Mouse (Mus musculus) liver, adult 2 months (tissue): ENCODE measurements around the gene Ccdc13.

Experiments
- CTCF ChIP-seq: fragments of 200-500 bp; IDR thresholded peaks from 2 replicates; pipeline ENCODE4 v1.5.1; 2011; ENCODE audit warnings: low read depth, low read length, control low read depth
- POLR2A ChIP-seq: fragments of 200-500 bp; IDR thresholded peaks from 2 replicates; pipeline ENCODE4 v1.6.1; 2011; ENCODE audit warnings: low read length, control low read depth; ENCODE audit not compliant: insufficient read depth; ENCODE audit errors: extremely low read depth

- TF ChIP-seq POLR2A (no peak), CTCF (no peak)
These were observed 333 bp upstream of the Ccdc13 start for GRCm38 (mm10) chr9:121839622-121839965.
